Mouse (Mus musculus) large intestine, adult 2 months (tissue): Measurements from ENCODE around the gene Igsf9. TPM values are rescaled to one million over a fixed set of nuclear protein-coding genes. Genes with fewer than 3 reads are reported as not detected.

Experiments used
- DNase-seq: peaks from one replicate; pipeline ENCODE4 v3.0.0-alpha.2; 2012; ENCODE audit warnings: low read depth, low spot score
- WGBS: fragments of 180-500 bp; shearing (Covaris S2); methylation state at CpG from one replicate; pipeline ENCODE4 v1.1.7; 2018; 5-methylcytosine and 5-hydroxymethylcytosine counted together
- polyA plus RNA-seq: library from polyadenylated mRNA; depleted of rRNA; stranded (reverse); fragments of >200 nt; gene quantifications from 2 replicates; pipeline ENCODE4 v1.2.3, GENCODE M21; 2012

Gene Igsf9
- polyA plus RNA-seq, 1 experiment = 109 TPM

DNA sequence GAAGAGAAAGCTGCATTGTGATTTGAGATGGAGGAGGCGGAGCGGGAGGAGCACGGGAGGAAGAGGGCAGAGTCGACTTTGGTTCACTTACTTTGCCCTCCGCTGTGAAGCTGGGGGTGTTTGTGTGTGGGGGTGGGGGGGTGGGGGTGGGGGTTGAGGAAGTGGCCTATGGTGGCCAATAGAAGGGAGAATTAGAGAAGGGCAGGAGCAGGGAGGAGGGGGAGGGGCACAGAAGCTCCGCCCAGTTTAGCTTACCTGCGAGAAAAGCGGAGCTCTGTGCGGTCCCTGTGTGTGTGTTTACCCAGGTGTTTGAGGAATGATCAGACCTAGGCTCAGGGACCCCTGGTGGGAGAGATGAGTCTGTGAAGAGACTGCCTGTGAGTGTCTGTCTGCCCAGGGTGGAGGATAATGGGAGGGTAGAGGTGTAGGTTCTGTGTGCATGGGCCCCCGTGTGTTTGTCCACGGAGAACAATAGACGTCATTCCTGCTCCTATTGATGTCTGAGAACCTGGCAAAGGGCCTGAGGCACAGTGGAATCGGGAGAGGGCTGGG is 28.9 kb downstream of the Igsf9 start:
- WGBS = 22% methylated on average over 13 of the region's 13 CpGs
- DNase-seq = no peak

DNA sequence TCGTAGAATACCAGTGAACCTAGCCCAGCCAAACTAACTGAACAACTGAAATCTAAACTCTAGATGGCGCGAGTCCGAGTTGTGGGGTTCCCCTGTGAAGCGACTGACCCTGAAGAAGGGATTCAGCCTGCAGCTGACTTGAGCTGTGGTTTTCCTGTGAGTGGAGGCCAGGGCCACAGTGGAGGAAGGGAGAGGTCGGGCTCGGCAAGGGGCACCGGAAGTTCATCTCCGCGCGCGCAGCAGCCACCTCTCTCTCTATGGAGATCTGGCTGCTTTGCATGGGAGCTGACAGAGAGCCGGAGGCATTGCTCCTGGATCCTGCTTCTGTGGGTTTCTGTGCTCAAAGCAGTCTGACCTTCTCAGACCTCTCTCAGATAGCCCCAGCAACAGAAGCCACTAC is 31.4 kb downstream of the Igsf9 start:
- DNase-seq = no peak
- 57% methylated on average over 13 of the region's 13 CpGs for WGBS

DNA sequence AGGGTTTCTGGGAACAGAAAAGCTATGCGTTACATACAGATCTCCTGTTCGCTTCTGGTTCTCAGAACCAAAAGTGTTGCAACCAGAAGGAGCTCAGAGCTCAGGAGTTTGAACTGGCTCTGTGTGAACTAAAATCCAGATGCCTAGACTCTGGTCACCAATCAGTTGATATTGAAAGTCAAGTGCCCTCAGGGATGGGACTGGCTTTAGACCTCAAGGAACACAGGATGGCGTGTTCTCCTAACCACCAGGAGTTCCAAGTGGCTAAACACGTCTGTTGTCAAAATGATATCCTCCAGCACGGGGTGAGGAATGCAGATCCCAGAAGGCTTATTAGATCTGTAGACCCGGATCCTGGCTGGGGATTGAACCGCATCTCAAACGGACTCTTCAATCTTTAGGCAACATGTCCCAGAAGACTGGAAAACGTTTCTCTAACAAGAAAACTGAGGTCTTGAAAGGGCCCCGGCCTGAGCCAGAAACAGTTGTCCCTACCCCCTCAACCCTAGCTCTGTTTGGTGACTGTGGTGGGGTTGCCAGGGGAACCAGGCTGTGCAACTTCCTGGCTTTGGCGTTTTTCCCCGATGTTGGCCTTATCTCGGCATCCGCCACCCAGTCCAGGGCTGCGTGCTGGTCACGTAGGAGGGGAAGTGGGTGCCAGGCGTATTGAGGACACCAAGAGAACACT is 32.1 kb downstream of the Igsf9 start:
- DNase-seq = no peak
- WGBS = 49% methylated on average over 17 of the region's 17 CpGs

DNA sequence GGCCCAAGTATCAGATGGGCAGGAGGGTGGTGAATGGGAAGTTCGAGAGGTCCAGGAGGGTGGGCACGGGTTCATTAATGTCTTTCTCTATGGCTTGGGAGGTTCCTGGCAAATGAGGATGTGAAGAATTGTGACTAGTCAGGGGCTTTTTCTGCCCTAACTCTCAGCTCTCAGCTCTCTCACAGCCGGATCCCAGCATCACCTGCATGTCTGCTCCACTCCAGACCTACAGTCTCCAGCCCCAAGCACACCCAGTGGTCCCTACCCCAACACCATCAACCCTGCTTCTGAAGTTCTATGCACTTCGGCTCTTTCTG is 32.6 kb downstream of the Igsf9 start:
- no peak for DNase-seq
- WGBS = 59% methylated on average over 4 of the region's 4 CpGs

DNA sequence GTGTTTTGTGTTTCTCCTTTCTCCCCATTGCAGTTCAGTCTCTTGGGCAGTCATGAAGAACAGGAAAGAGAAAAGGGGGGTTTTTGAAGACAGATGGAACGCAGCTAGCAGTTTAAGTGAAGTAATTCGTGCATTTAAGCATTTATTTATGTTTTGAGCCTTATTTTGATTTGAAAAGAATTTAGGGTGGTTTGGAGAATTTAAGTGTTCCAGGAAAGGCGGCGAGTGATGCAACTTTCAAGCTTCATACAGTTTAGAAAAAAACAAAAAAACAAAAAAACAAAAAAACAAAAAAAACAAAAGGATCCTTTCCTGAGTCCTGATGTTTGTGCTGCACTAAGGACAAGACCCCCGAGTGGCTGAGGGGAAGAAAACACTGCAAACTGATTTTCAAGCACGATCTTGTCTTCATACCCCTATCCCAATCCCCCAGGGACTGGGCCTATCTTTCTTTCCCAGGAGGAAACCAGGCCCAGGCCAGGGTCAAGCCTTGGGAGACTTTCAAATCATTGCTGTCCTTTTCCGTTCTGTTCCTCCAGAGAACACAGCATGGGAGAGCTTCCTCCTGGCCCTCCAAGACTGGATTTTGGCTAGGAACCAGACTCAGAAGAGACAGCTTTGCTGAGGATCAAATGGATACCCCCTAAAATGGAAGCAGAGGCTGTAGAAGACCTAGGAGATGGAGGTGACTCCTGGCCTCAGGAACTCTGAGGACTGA is 33.1 kb downstream of the Igsf9 start:
- DNase-seq = no peak
- WGBS = 71% methylated on average over 7 of the region's 7 CpGs

DNA sequence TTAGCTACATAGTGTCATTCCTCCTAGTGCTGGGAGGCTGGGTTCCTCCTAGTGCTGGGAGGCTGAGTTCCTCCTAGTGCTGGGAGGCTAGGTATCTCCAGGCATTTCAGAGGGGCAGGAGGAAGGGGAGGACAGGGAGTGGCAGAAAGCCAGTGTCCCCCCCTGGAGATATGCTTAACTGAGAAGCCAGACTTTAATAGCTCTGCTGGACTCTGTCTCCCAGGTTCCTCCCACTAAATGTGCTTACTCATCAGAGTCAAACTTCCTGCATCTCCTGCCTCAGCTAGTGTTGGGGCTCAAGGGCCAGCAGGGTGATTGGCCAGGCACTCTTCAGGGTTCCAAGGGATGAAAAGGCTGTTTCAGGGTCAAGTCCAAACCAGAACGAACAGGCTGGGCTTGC is 33.8 kb downstream of the Igsf9 start:
- 37% methylated on average over 1 of the region's 1 CpGs for WGBS
- DNase-seq = no peak

DNA sequence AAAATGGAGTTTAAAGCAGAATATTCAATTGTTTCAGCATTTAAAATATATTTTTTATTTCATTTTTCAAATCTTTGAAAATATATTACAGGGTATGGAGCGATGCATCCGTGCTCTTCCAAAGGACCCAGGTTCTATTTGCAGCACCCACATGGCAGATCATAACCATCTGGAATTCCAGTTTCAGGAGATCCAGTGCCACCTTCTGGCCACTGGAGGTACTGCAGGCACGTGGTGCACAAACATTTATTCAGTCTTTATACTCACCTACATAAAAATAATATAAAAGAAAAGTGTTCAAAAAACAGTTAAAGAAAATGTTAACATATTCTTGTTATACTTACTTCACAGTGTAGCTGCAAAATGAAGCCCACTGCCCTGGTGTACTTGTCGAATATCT is 36.4 kb downstream of the Igsf9 start:
- DNase-seq = no peak
- WGBS = 80% methylated on average over 4 of the region's 4 CpGs

DNA sequence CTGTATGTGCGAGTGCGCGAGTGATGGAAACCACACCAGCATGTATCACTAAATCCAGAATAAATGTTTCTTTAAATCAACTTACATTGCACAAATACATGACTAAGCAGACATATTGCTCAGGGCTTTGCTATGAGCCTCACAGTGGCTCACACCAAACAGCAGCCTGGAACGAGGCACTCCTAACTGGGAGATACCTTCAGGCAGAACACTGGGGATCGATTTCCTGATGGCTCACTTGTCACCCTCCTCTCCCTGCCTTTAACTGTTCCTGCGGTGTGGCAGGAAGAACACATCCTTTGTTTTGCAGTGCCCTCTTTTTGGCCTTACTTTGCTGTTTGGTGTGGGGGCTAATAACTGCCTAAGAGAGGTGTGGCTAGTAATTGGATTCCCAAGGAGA is 38.1 kb downstream of the Igsf9 start:
- no peak for DNase-seq
- 65% methylated on average over 6 of the region's 6 CpGs for WGBS

DNA sequence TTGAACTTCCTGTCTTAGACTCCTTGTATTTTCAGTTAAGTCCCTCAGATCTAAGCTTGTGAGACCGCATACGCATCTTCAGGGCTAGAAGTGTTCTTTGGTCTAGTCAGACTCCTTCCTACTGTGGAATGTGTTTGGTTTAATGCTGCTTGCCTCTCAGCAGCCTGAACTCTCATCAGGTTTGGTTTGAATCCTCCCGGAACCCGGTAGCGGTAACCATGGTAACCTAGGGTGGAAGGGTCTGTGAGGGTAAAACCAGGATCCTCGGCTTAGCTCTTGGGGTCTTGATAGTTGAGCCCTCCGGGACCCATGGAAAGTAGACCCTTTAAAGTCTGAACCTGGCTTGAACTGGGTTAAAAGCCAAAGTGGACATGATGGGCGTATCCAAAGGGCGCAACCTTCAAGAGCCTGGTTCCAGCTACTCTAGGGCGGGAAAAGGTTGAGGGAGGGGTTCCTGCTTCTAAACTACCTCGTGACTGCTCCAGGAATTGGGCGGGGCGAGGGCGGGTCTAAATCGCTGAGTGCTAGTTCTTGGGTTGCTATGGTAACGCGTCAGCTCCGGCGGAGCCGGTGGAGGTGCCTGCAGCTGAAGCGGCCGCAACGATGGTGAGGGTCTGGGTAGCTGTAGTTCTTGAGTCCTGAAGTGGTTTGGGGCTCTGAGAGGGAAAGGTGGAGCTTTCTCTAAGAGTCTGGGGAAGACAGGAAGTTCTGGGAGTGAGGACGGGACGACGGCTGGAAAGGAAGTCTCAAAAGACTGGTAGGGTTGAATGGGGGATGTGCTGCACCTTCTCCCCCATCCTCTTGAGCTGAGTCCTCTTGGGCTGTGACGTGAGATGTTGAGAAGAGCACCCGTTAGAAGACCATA is 39.2 kb downstream of the Igsf9 start, which contains the start of gene Cfap45:
TSS of gene Cfap45 (plus strand) at position 226 of the 865 bp plus-strand sequence.
- WGBS = 6% methylated on average over 28 of the region's 28 CpGs
- no peak for DNase-seq

DNA sequence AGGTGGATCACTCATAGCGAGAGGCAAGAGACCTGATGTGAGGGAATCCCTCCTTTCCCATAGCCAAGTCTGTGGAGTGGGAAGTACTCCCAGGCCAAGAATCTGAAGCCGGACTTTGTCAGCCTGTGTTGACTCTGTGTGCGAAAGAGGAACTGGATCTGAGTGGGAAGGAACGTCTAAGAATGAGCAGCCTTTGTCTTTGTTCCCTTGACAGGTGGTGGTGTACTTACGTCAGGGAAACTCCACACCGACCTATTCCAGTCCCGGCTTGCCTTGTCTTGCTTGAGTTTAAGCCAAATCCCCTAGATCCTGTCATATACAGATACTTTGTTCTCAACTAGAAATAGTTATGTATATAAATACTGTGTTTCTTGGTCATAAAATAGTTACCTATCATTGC is 40.9 kb downstream of the Igsf9 start:
- no peak for DNase-seq
- 26% methylated on average over 7 of the region's 7 CpGs for WGBS

DNA sequence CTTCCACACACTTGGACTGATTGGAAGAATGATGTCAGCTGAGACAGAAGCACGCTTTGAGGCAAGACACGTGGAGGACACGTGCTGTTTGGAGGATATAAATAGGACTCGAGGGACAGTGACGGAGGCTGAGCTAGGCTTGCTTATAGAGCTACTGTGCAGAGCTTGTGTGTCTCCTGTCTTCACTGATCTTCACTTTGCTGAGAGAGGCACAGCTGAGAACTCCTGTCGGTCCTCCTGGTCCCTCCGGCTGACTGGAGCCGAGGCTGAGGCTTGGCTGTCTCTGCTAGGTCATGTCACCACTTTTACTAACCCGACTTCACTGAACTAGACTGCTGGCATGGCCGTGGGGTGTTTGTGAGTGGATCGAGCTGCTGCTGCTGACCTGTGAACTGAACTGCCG is 42.1 kb downstream of the Igsf9 start:
- DNase-seq = no peak
- 61% methylated on average over 12 of the region's 12 CpGs for WGBS

DNA sequence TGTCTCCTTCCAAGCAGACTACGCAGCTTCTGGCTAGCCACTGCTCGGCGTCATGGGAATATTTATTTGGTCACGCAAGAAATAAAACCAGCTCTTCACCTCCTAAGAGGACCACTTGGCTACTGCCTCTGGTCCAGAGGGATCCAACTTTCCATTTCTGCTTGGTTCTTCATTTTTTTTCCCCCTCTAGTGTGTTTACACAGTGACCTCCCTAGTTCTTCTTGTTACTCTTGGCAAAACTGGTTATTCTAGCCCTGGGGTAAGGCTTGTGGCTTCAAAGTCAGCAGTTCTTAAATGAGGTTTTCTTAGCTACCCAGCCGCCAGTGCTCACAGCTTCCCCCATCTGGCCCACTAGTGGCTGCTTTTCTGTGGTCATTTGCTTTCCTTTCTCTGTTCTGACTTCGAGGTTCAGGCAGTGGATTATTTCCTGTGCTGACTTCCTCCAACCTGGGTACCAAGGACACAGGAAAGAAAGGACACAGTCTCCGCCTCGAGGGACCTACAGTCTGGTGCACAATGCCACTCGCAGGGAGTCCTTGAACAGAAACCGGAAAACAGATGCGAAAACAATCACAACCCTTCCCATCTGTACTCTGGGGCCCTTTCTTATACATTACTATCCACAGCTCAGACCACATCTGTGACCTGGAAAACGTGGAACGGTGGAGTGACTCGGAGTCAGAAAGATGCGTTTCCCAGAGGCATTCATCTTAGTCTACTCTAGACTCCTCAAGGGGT is 43.6 kb downstream of the Igsf9 start:
- no peak for DNase-seq
- 22% methylated on average over 15 of the region's 15 CpGs for WGBS

DNA sequence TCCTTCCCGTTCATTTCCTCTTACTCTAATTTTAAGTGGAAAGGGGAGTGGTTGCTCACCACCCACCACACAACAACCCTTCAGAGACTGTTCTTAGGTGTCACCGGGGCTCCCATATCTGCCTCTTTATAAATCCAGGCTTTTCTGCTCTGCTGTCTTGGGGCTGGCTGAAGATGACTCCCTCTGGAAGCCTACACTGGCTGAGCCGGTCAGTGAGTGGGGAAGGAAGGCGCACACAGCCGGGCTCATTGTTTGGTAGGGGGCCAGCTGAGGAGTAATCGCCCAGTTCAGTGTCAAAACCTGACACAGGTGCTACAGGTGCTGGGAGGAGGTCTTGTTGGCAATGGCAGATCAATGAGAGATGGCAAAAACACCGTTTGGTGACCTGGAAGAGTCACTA is 44.4 kb downstream of the Igsf9 start:
- no peak for DNase-seq
- 74% methylated on average over 7 of the region's 7 CpGs for WGBS

DNA sequence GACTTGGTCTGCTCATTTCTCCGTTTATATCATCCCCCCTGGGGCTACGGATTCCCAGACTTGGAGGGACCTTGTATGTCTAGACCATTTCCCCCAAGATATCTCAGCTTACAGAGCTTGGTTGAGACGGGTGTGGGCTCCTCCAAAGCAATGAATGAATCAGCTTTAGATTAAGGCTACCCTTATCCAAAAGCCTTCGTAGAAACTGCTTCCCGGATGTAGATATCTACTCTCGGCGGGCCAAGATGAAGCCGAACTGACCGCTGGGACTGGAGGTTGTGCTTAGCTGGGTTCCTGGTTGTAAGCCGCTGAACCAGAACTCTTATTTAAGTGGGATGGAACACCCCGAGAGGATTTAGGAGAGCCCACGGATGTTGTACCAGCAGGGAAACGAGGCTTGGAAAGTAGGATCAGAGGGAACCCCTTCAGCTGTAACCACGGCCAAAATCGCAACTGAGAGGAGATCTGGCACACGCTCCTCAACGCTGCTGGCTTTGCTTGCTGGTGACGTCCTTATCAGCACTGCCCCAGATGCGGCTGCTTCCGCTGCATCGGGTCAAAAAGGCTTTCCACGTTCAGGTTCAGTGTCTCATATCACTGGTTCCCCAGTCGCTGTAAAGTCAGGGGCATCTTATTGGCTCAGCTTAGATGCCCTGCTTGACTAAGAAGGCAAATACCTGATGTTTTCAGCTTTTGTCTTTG is 44.9 kb downstream of the Igsf9 start:
- no peak for DNase-seq
- 69% methylated on average over 23 of the region's 23 CpGs for WGBS

DNA sequence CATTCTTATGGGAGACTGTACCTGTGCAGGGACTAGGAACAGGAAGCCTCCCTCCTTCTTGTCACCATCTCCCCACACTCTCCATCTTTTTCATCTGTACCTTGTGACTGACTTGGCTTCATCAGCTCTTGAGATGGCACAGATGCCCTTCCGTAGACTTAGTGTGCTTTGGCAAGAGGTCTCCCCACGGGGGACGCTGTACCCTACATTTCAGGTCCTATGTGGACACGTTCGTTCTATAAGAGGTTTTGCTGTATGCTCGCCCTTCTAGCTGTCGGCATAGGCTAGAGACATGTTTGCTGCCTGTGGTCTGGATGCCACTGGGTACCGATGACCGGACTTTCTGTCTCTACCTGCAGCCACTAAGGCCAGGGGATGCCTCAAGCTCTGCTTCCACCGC is 45.8 kb downstream of the Igsf9 start:
- 95% methylated on average over 10 of the region's 10 CpGs for WGBS
- no peak for DNase-seq

DNA sequence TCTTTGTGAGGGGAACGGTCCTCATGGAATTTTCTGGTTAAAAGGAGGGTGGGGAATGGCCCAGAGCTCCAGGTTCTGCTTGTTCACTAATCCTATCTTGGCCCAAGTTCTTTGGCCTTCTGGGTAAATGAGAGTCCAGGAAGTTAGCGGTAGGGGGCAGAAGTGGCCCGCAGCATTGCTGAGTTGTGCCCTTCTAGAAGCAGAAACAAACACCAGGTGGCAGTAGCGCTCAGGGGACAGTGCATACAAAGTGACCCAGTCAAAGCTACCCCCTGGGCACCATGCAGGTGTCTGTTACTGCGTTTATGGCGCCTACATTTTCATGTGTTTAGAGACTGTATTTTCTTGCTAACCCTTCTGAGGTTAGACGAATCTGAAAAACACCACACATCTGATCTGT is 47.1 kb downstream of the Igsf9 start:
- no peak for DNase-seq
- 5% methylated on average over 7 of the region's 7 CpGs for WGBS

DNA sequence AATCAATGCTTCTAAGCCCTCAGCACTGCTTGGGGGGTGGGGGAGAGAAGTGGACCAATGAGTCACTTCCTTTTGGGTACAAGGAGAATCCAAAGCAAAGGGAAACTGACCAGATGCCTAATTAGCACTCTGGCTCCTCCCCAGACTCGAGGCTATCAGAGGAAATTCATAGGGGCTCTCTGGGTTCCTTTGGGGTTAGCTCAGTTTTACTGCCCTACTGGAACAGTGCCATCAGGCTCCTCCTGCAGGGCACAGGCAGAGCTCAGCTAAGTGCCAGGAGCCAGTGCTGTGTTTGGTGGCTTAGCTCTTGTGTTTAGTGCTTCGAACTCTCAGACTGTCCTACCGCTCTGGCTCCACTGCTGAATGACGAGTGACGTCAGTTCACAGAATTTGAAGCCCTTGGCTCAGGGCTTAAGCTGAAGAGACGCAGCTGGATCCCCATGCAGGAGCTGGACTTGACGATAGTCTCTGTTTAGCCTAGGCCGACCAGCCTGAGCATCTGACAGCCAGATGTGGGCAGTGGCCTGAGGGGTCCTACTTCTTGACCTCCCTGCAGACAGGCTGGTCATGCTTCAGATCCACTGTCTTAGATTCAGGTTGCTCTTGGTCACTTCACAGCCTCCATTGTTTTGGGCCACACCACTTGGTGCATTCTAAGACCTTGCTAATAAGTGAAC is 49.1 kb downstream of the Igsf9 start:
- DNase-seq = no peak
- WGBS = 25% methylated on average over 8 of the region's 8 CpGs

DNA sequence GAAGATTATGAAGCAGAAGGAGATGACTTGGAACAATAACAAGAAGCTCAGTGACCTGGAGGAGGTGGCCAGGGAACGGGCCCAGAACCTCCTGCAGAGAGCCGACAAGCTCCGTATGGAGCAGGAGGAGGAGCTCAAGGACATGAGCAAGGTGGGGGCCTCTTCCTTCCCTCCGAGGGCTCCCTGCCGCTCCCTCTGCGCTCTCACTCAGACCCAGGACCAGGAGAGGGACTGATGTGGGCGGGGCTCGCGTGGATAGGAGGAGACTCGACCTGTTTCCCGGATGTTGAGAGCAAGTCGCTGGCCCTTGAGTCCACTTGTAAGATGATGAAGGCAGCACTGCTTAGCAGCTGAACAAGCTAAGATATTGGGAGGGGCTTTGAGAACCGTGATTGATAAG is 51.0 kb downstream of the Igsf9 start:
- WGBS = 9% methylated on average over 13 of the region's 13 CpGs
- DNase-seq = no peak

DNA sequence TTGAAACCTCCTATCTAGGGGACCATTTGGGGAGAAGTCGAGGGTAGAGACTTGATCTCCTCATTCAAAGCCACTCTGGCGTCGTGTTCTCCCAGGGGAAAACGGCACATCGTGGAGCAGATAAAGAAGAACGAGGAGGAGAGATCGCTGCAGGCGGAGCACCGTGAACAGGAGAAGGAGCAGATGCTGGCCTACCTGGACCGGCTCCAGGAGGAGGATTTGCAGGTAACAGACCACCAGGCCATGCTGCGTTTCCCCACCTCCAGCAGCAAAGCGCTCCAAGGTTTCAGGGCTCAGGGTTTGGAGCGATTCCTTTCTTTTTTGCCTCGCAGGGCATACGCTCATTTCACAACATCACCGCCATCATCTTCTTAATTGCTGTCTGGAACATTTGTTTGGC is 53.5 kb downstream of the Igsf9 start:
- WGBS = 84% methylated on average over 16 of the region's 16 CpGs
- no peak for DNase-seq
